Mouse (Mus musculus) heart, embryonic 10.5 days (tissue): ENCODE results near the gene Rnf169. TPM values are rescaled to one million over a fixed set of nuclear protein-coding genes. Genes with fewer than 3 reads are reported as not detected.

Experiments used
- polyA plus RNA-seq: library from polyadenylated mRNA; unstranded; fragments of >200 nt; fragmentation: Nextera tagmentation; extraction: Ambion mirVana; gene quantifications from 2 replicates; pipeline ENCODE4 v1.2.1, GENCODE M21; 2016

Rnf169 gene
- polyA plus RNA-seq, 1 experiment from 2014 or later, result 4.3 TPM

Other genes starting within 250 kb of the Rnf169 start
- gene Olfr521, start 216.9 kb downstream of the Rnf169 start, polyA plus RNA-seq, result not detected in 2 replicates
- gene Neu3, start 152.0 kb downstream of the Rnf169 start, polyA plus RNA-seq, result 3.1 and 3.3 TPM in 2 replicates
- gene Xrra1, start 121.3 kb downstream of the Rnf169 start, polyA plus RNA-seq, result 0.24 and 0.31 TPM in 2 replicates
- gene Spcs2, start 117.0 kb downstream of the Rnf169 start, polyA plus RNA-seq, result 241 and 302 TPM in 2 replicates
- gene Chrdl2, start 25.7 kb upstream of the Rnf169 start, polyA plus RNA-seq, result 0.65 TPM in 1 of 2 replicates, not detected in the other
- 51.3 and 69.9 TPM in 2 replicates for gene Pold3, start 141.1 kb upstream of the Rnf169 start, polyA plus RNA-seq
- 13.1 and 20.9 TPM in 2 replicates for gene Lipt2, start 178.8 kb upstream of the Rnf169 start, polyA plus RNA-seq
- gene Kcne3, start 196.1 kb upstream of the Rnf169 start, polyA plus RNA-seq, result 4.2 and 5.9 TPM in 2 replicates
- gene Pgm2l1, start 246.9 kb upstream of the Rnf169 start, polyA plus RNA-seq, result 0.94 and 1.4 TPM in 2 replicates